Comparison of ENCODE assay signal across 8 mouse cellular contexts in the genomic region with DNA sequence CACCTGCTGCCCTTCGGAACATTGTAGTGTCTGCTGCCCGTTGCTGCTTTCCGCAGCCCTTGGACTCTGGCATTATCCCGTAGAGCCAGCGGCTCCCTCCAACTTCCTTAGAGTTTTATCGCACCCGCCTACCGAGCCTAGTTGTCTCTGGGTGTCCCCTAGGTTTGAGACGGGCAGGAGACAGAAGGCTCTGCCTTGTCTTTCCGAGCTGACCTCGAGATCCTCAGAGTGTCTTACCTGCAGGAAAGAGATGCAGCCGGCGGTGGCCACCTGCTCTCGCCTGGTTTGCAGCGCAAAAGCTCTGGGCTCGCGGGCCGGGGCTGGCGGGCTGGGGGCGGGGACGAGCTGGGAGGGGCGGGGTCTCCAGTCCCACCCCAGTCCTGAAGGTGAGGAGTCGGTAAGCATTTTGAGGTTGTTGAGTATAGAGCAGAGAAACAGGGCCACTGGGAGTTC. TPM values are rescaled to one million over a fixed set of nuclear protein-coding genes. Genes with fewer than 3 reads are reported as not detected.
DNase-seq lines count a peak whose midpoint lies in the region; ATAC-seq lines count a peak whose summit lies in the region.

A gene (minus strand): TSS at position 292 of the 453 bp plus-strand sequence.

- peak within 1 kb of the TSS; percentile 35 for H3K4me3 ChIP-seq in kidney, embryonic 14.5 days (ENCODE audit: low read length)
- peak within 1 kb of the TSS; percentile 39 for H3K4me3 ChIP-seq in embryonic facial prominence, embryonic 14.5 days (ENCODE audit: low read depth, low read length)
- peak within 1 kb of the TSS; percentile 22 for H3K4me3 ChIP-seq in neural tube, embryonic 13.5 days

- no peaks in the 10 kb centered on the region for H3K4me1 ChIP-seq in kidney, embryonic 14.5 days (ENCODE audit: control insufficient read depth, insufficient read depth, low read length)
- H3K4me1 ChIP-seq in embryonic facial prominence, embryonic 14.5 days (ENCODE audit: control insufficient read depth, insufficient read depth, low read length) = 0 out of 2 replicates have a peak, but pooled peaks cover 4% of the 10 kb centered on the region
- H3K4me1 ChIP-seq in neural tube, embryonic 13.5 days (replicated peaks) = peaks cover 17% of the 10 kb centered on the region

- H3K4me2 ChIP-seq in kidney, embryonic 14.5 days (replicated peaks; ENCODE audit: low read depth, low read length) = peak within 1 kb of the TSS; percentile 65
- peak within 1 kb of the TSS; percentile 63 for H3K4me2 ChIP-seq in embryonic facial prominence, embryonic 14.5 days (ENCODE audit: low read depth, low read length)
- H3K4me2 ChIP-seq in neural tube, embryonic 13.5 days = peak within 1 kb of the TSS; percentile 48

- no peaks in the 10 kb centered on the region for H3K36me3 ChIP-seq in kidney, embryonic 14.5 days (ENCODE audit: control insufficient read depth, insufficient read depth, low read length)
- no peaks in the 10 kb centered on the region for H3K36me3 ChIP-seq in embryonic facial prominence, embryonic 14.5 days (ENCODE audit: control insufficient read depth, insufficient read depth, low read length)
- no peaks in the 10 kb centered on the region for H3K36me3 ChIP-seq in neural tube, embryonic 13.5 days

- DNase-seq in kidney, adult 9 months = no peak
- no peak for DNase-seq in embryonic facial prominence, embryonic 14.5 days (ENCODE audit: low spot score)
- peak; percentile 24 to 48 for DNase-seq in kidney, postnatal 25 days
- no peak for DNase-seq in urinary bladder, postnatal 36 days (ENCODE audit: low spot score in 2 of 2)
- DNase-seq in spleen, postnatal 4 days (ENCODE audit: low spot score in 2 of 2) = no peak
- DNase-seq in layer of hippocampus, adult 11-12 months (ENCODE audit: low spot score) = no peak

- peak within 1 kb of the TSS; percentile 18; the same call in 1 of the 2 replicates for H3K9ac ChIP-seq in kidney, embryonic 14.5 days (ENCODE audit: low read depth, low read length)
- peak within 1 kb of the TSS; percentile 50 for H3K9ac ChIP-seq in embryonic facial prominence, embryonic 14.5 days (ENCODE audit: low read depth, low read length)
- H3K9ac ChIP-seq in neural tube, embryonic 13.5 days = peak within 1 kb of the TSS; percentile 54; the same call in 1 of the 2 replicates

- no peak within 1 kb of the TSS for H3K27ac ChIP-seq in kidney, embryonic 14.5 days (ENCODE audit: low read depth, low read length)
- no peak within 1 kb of the TSS for H3K27ac ChIP-seq in embryonic facial prominence, embryonic 14.5 days (replicated peaks; ENCODE audit: low read depth, low read length)
- H3K27ac ChIP-seq in neural tube, embryonic 13.5 days (replicated peaks) = no peak within 1 kb of the TSS

- H3K27me3 ChIP-seq in kidney, embryonic 14.5 days (ENCODE audit: control insufficient read depth, insufficient read depth, low read length) = peaks cover 3% of the 10 kb centered on the region; the same call in 1 of the 2 replicates
- peaks cover 22% of the 10 kb centered on the region; the same call in 1 of the 2 replicates for H3K27me3 ChIP-seq in embryonic facial prominence, embryonic 14.5 days (replicated peaks; ENCODE audit: control insufficient read depth, insufficient read depth, low read length)
- H3K27me3 ChIP-seq in neural tube, embryonic 13.5 days = peaks cover 38% of the 10 kb centered on the region

- H3K9me3 ChIP-seq in kidney, embryonic 14.5 days (ENCODE audit: control insufficient read depth, low read length) = no peaks in the 10 kb centered on the region
- no peaks in the 10 kb centered on the region for H3K9me3 ChIP-seq in embryonic facial prominence, embryonic 14.5 days (ENCODE audit: control insufficient read depth, low read length)
- no peaks in the 10 kb centered on the region for H3K9me3 ChIP-seq in neural tube, embryonic 13.5 days

- under 1% methylated on average over 23 of the region's 23 CpGs for WGBS in kidney, embryonic 14.5 days
- 1% methylated on average over 22 of the region's 23 CpGs for whole genome bisulfite sequencing in embryonic facial prominence, embryonic 14.5 days
- WGBS in neural tube, embryonic 13.5 days = 2% methylated on average over 23 of the region's 23 CpGs

- ATAC-seq in kidney, embryonic 14.5 days (ENCODE audit: low FRiP score, low TSS enrichment) = no peak
- no peak for ATAC-seq in embryonic facial prominence, embryonic 14.5 days (ENCODE audit: low read depth)
- no peak for ATAC-seq in neural tube, embryonic 13.5 days (ENCODE audit: low read depth)

RNA-seq across cellular contexts. Expression of the gene that starts here (rescaled TPM):
- polyA plus RNA-seq in kidney, embryonic 14.5 days (2014; fragmentation: Nextera tagmentation; extraction: Ambion mirVana) = 0.40 and 0.50 TPM in 2 replicates
- polyA plus RNA-seq in embryonic facial prominence, embryonic 14.5 days (2014; fragmentation: Nextera tagmentation; extraction: Ambion mirVana) = 1.7 TPM in 2 replicates
- polyA plus RNA-seq in neural tube, embryonic 13.5 days (2015; fragmentation: Nextera tagmentation; extraction: Ambion mirVana) = 0.10 and 0.21 TPM in 2 replicates

Comparison
In these comparisons a context has a peak if more than half of its experiments do, and no peak if none do; other contexts are left out.
1. DNase-seq: peak in kidney, postnatal 25 days (2 of 2); none in kidney, adult 9 months (single experiment), embryonic facial prominence, embryonic 14.5 days (single experiment), urinary bladder, postnatal 36 days (0 of 2), spleen, postnatal 4 days (0 of 2) and layer of hippocampus, adult 11-12 months (single experiment).
2. Peak in every context shown above with its lines, with median percentiles within 50 percentile points of each other: H3K4me2 ChIP-seq, H3K4me3 ChIP-seq and H3K9ac ChIP-seq.